Mouse (Mus musculus): ENCODE results near the gene Gng8.

The Gng8 gene

GRCm38 (mm10) chr7:16875326-16875725 is 16.3 kb upstream of the Gng8 start:
- ATAC-seq (ENCODE audit: insufficient number of reproducible peaks, low FRiP score, low TSS enrichment), result peak; percentile 26; the same call in 1 of the 2 replicates

GRCm38 (mm10) chr7:16876006-16876405 is 15.6 kb upstream of the Gng8 start:
- ATAC-seq (ENCODE audit: insufficient number of reproducible peaks, low FRiP score, low TSS enrichment), result no peak

- ATAC-seq (ENCODE audit: insufficient number of reproducible peaks, low FRiP score, low TSS enrichment), result no peak
These were observed 15.0 kb upstream of the Gng8 start for GRCm38 (mm10) chr7:16876608-16877007.

GRCm38 (mm10) chr7:16877717-16878116 is 13.9 kb upstream of the Gng8 start:
- no peak for ATAC-seq (ENCODE audit: insufficient number of reproducible peaks, low FRiP score, low TSS enrichment)

- no peak for ATAC-seq (ENCODE audit: insufficient number of reproducible peaks, low FRiP score, low TSS enrichment)
These were observed 11.6 kb upstream of the Gng8 start for GRCm38 (mm10) chr7:16879796-16880547.

GRCm38 (mm10) chr7:16880615-16881014 is 11.0 kb upstream of the Gng8 start:
- ATAC-seq (ENCODE audit: insufficient number of reproducible peaks, low FRiP score, low TSS enrichment), result no peak

GRCm38 (mm10) chr7:16883162-16883561 is 8.4 kb upstream of the Gng8 start:
- ATAC-seq (ENCODE audit: insufficient number of reproducible peaks, low FRiP score, low TSS enrichment), result no peak

GRCm38 (mm10) chr7:16884334-16884733 is 7.3 kb upstream of the Gng8 start:
- no peak for ATAC-seq (ENCODE audit: insufficient number of reproducible peaks, low FRiP score, low TSS enrichment)

- ATAC-seq (ENCODE audit: insufficient number of reproducible peaks, low FRiP score, low TSS enrichment), result no peak
These were observed 6.3 kb upstream of the Gng8 start for GRCm38 (mm10) chr7:16885271-16885776.

- ATAC-seq (ENCODE audit: insufficient number of reproducible peaks, low FRiP score, low TSS enrichment), result no peak
These were observed 5.7 kb upstream of the Gng8 start for GRCm38 (mm10) chr7:16885905-16886304.

GRCm38 (mm10) chr7:16890536-16890935 is 1.1 kb upstream of the Gng8 start:
- no peak for ATAC-seq (ENCODE audit: insufficient number of reproducible peaks, low FRiP score, low TSS enrichment)

GRCm38 (mm10) chr7:16890944-16891343 is 642 bp upstream of the Gng8 start:
- no peak for ATAC-seq (ENCODE audit: insufficient number of reproducible peaks, low FRiP score, low TSS enrichment)

- no peak for ATAC-seq (ENCODE audit: insufficient number of reproducible peaks, low FRiP score, low TSS enrichment)
These were observed 755 bp downstream of the Gng8 start for GRCm38 (mm10) chr7:16892352-16892730.

GRCm38 (mm10) chr7:16893612-16894011 is 2.0 kb downstream of the Gng8 start:
- ATAC-seq (ENCODE audit: insufficient number of reproducible peaks, low FRiP score, low TSS enrichment), result no peak

GRCm38 (mm10) chr7:16894279-16894678 is 2.7 kb downstream of the Gng8 start:
- no peak for ATAC-seq (ENCODE audit: insufficient number of reproducible peaks, low FRiP score, low TSS enrichment)

GRCm38 (mm10) chr7:16895000-16895399 is 3.4 kb downstream of the Gng8 start:
- peak; percentile 27 for ATAC-seq (ENCODE audit: insufficient number of reproducible peaks, low FRiP score, low TSS enrichment)

GRCm38 (mm10) chr7:16895511-16895910 is 3.9 kb downstream of the Gng8 start:
- ATAC-seq (ENCODE audit: insufficient number of reproducible peaks, low FRiP score, low TSS enrichment), result no peak

GRCm38 (mm10) chr7:16900526-16900925 is 8.9 kb downstream of the Gng8 start:
- no peak for ATAC-seq (ENCODE audit: insufficient number of reproducible peaks, low FRiP score, low TSS enrichment)

GRCm38 (mm10) chr7:16903439-16903955 is 11.9 kb downstream of the Gng8 start:
- ATAC-seq (ENCODE audit: insufficient number of reproducible peaks, low FRiP score, low TSS enrichment), result no peak

- no peak for ATAC-seq (ENCODE audit: insufficient number of reproducible peaks, low FRiP score, low TSS enrichment)
These were observed 12.6 kb downstream of the Gng8 start for GRCm38 (mm10) chr7:16904120-16904675.

GRCm38 (mm10) chr7:16905491-16906021 is 14.0 kb downstream of the Gng8 start:
- ATAC-seq (ENCODE audit: insufficient number of reproducible peaks, low FRiP score, low TSS enrichment), result no peak

All from cerebellum, adult (tissue).